Mouse (Mus musculus) v-Abl transformed pro-B cells (cell line): ENCODE measurements around the gene Crot.
"Not testable (repeated sequence)": the region's sequence is repeated elsewhere in the genome, so short reads cannot be mapped to it uniquely, and the experiment has no call there.

Experiments
- in situ Hi-C, 2 experiments: fragments of 400-800 bp; cut with MboI; formaldehyde crosslinking; loops; one replicate each; pipeline ENCODE4 v1.15.1; 2025; ENCODE audit not compliant: unreplicated experiment in 2 of 2

The Crot gene

GRCm38 (mm10) chr5:8996686-8997512 is at the start of gene Crot:
Gene Crot (minus strand): TSS chr5:8997324.
- in situ Hi-C loops = loop anchor here (10.0 kb wide), 2 partner anchors 48 to 118 kb away; no protein-coding TSS in a partner anchor

GRCm38 (mm10) chr5:9045904-9046303 is 48.8 kb upstream of the Crot start:
- in situ Hi-C loops = loop anchor here (10.0 kb wide), 1 partner anchor 51 kb away; the partner anchor contains the start of gene Crot (in 2 of the 2)

GRCm38 (mm10) chr5:9044821-9045220 is 47.7 kb upstream of the Crot start:
- in situ Hi-C loops = loop anchor here (10.0 kb wide), 1 partner anchor 50 kb away; the partner anchor contains the start of gene Crot (in 2 of the 2)

- in situ Hi-C loops = loop anchor here (10.0 kb wide), 1 partner anchor 49 kb away; the partner anchor contains the start of gene Crot (in 2 of the 2)
These were observed 46.6 kb upstream of the Crot start for GRCm38 (mm10) chr5:9043582-9044267.

- in situ Hi-C loops = loop anchor here (10.0 kb wide), 1 partner anchor 48 kb away; the partner anchor contains the start of gene Crot (in 2 of the 2)
These were observed 45.7 kb upstream of the Crot start for GRCm38 (mm10) chr5:9042721-9043416.

- in situ Hi-C loops = loop anchor here (10.0 kb wide), 1 partner anchor 46 kb away; the partner anchor contains the start of gene Crot (in 2 of the 2)
These were observed 43.6 kb upstream of the Crot start for GRCm38 (mm10) chr5:9040665-9041215.

- in situ Hi-C loops = loop anchor here (10.0 kb wide), 1 partner anchor 45 kb away; the partner anchor contains the start of gene Crot (in 2 of the 2)
These were observed 42.9 kb upstream of the Crot start for GRCm38 (mm10) chr5:9039978-9040377.

- in situ Hi-C loops = no loop called here
These were observed 40.2 kb upstream of the Crot start for GRCm38 (mm10) chr5:9037292-9037691.

- in situ Hi-C loops = no loop called here
These were observed 38.3 kb upstream of the Crot start for GRCm38 (mm10) chr5:9035457-9035856.

GRCm38 (mm10) chr5:9034535-9034934 is 37.4 kb upstream of the Crot start:
- in situ Hi-C loops = no loop called here

GRCm38 (mm10) chr5:9033843-9034242 is 36.7 kb upstream of the Crot start:
- in situ Hi-C loops = no loop called here

GRCm38 (mm10) chr5:9032641-9033040 is 35.5 kb upstream of the Crot start:
- in situ Hi-C loops = no loop called here

GRCm38 (mm10) chr5:9032101-9032590 is 35.0 kb upstream of the Crot start:
- in situ Hi-C loops = no loop called here

- in situ Hi-C loops = no loop called here
These were observed 31.2 kb upstream of the Crot start for GRCm38 (mm10) chr5:9028266-9028841.

- in situ Hi-C loops = no loop called here
These were observed 18.2 kb upstream of the Crot start for GRCm38 (mm10) chr5:9015352-9015751.

GRCm38 (mm10) chr5:9014774-9015173 is 17.6 kb upstream of the Crot start:
- in situ Hi-C loops = no loop called here

- in situ Hi-C loops = no loop called here
These were observed 14.2 kb upstream of the Crot start for GRCm38 (mm10) chr5:9011374-9011773.

- in situ Hi-C loops = no loop called here
These were observed 13.0 kb upstream of the Crot start for GRCm38 (mm10) chr5:9010166-9010565.

GRCm38 (mm10) chr5:9006585-9006984 is 9.5 kb upstream of the Crot start:
- in situ Hi-C loops = not testable (repeated sequence)

GRCm38 (mm10) chr5:9000006-9000405 is 2.9 kb upstream of the Crot start:
- in situ Hi-C loops = not testable (repeated sequence)
